Mouse (Mus musculus): ENCODE results near the gene Krt33a.

Krt33a gene

GRCm38 (mm10) chr11:99986180-99986647 lies 29.8 kb downstream of the Krt33a start, which contains the start of gene Krtap16-1:
Gene Krtap16-1 (minus strand): TSS chr11:99986597.
- no peak for DNase-seq (ENCODE audit: low spot score in 2 of 2)

DNA sequence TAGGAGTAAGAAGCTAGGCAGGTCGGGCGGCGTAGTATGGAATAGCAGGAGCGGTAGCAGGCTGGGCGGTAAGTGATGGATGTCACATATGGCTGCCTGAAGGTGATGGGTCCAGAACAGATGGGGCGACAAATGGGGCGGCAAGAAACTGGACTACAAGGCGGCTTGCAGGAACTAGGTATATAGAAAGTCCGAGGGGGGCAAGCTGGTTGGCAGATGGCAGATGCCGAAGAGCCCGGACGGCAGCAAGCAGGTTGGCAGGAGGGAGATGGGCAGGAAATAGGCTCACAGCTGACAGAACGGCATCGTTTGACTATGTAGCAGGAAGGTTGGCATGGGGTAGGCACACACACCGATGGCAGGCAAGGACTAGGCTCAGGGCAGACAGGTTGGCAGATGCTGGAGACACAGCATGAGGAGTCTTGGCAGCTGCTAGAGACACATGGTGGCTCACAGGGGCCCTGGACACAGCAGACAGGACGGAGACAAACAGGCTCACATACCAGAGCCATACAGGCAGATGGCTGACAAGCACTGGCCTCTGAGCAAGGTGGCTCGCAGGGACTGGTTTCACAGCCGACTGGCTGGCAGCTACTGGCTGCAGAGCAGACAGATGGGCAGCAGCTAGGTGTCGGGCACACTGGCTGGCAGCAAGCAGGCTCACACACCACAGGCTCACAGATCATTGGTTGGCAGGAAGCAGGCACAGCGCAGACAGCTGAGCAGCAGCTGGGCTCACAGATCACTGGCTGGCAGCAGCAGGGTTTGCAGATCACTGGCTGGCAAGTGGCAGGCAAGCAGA lies 30.5 kb downstream of the Krt33a start:
- no peak for DNase-seq (ENCODE audit: low spot score in 2 of 2)

DNA sequence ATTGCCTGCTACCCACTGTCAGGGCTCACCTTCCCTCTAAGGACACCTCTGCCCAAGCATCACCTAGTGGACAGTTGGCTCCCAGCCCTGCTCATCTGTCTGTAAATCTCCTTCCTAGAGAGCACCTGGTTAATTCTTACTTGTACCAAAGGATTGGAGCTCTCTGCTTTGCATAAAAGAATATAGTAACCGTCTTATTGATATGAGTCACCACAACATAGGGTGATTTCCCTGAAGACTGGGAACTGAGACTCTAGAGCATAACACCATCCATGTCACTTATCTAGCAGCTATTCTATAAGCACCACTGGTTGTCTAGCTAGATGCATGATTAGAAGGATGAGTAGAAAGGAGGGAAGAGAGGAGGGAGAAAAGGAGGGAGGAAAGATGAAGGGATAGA lies 32.6 kb downstream of the Krt33a start:
- no peak for DNase-seq (ENCODE audit: low spot score in 2 of 2)

- DNase-seq (ENCODE audit: low spot score in 2 of 2), result no peak
These were observed 33.3 kb downstream of the Krt33a start for GRCm38 (mm10) chr11:99982731-99983130.

- no peak for DNase-seq (ENCODE audit: low spot score in 2 of 2)
These were observed 37.1 kb downstream of the Krt33a start, which contains the start of gene Krtap29-1 for GRCm38 (mm10) chr11:99978953-99979352. Gene Krtap29-1 (minus strand): TSS chr11:99979053.

- DNase-seq (ENCODE audit: low spot score in 2 of 2), result no peak
These were observed 50.1 kb downstream of the Krt33a start for GRCm38 (mm10) chr11:99965961-99966360.

GRCm38 (mm10) chr11:99964213-99964612 lies 51.8 kb downstream of the Krt33a start:
- no peak for DNase-seq (ENCODE audit: low spot score in 2 of 2)

Data from spleen, postnatal 36 days (tissue).